Mouse (Mus musculus): ENCODE data around the gene Tnfrsf1b.

DNA sequence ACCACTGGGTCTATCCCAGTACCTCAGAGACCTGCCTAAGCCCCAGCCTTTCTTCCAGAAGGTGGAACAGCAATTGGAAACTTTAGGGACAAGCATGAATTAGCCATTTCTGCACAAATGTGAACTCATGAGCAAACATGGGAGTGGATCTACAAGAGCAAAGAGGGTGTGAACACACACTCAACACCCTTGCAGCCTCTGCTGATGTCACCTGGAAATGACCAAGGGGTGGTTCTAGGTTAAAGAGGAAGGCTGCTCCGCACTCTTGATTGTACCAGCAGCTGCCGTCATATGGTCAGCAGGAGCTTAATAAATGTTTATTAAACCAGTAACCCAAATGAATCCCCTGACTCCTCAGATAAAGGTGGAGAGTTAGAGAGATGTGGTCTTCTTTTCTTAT, 16.0 kb downstream of the Tnfrsf1b start:
- TF ChIP-seq CTCF (IDR thresholded peaks at IDR 0.05): no peak
- no peak for TF ChIP-seq EP300 (IDR thresholded peaks at IDR 0.05)

Measured in lung, postnatal 0 days (tissue).